Mouse (Mus musculus) olfactory bulb, adult 2 months (tissue): ENCODE measurements around the gene Mrpl42. TPM values are rescaled to one million over a fixed set of nuclear protein-coding genes. Genes with fewer than 3 reads are reported as not detected.

Source experiments
- H3K27ac ChIP-seq: fragments of 200-500 bp; 2 replicates; pipeline ENCODE4 v1.5.1; 2012; ENCODE audit warnings: low read depth, low read length; ENCODE audit not compliant: insufficient read depth
- H3K4me1 ChIP-seq: fragments of 200-500 bp; 2 replicates; pipeline ENCODE4 v1.6.1; 2012; ENCODE audit warnings: low read length; ENCODE audit not compliant: control insufficient read depth, insufficient read depth
- H3K4me3 ChIP-seq: fragments of 200-500 bp; 2 replicates; pipeline ENCODE4 v1.5.1; 2012; ENCODE audit warnings: mild to moderate bottlenecking, low read depth, low read length, moderate library complexity; ENCODE audit not compliant: insufficient read depth
- CTCF ChIP-seq: fragments of 200-500 bp; IDR thresholded peaks from 2 replicates; pipeline ENCODE4 v1.5.1; 2012; ENCODE audit warnings: low read depth, mild to moderate bottlenecking, low read length, moderate library complexity; ENCODE audit not compliant: insufficient read depth
- POLR2A ChIP-seq: fragments of 200-500 bp; IDR thresholded peaks from 2 replicates; pipeline ENCODE4 v1.6.1; 2012; ENCODE audit warnings: mild to moderate bottlenecking, low read depth, low read length, moderate library complexity; ENCODE audit not compliant: insufficient read depth
- WGBS: fragments of 180-500 bp; shearing (Covaris S2); methylation state at CpG from one replicate; pipeline ENCODE4 v1.1.7; 2018; 5-methylcytosine and 5-hydroxymethylcytosine counted together
- polyA plus RNA-seq: library from polyadenylated mRNA; stranded (reverse); fragments of >200 nt; gene quantifications from 2 replicates; pipeline ENCODE4 v1.2.4, GENCODE M21; 2012; ENCODE audit warnings: low replicate concordance; ENCODE audit not compliant: missing spikeins, insufficient read depth, insufficient read length

The Mrpl42 gene
- polyA plus RNA-seq, 1 experiment, result not detected

GRCm38 (mm10) chr10:95471889-95472547 lies 29.7 kb downstream of the Mrpl42 start:
- TF ChIP-seq POLR2A (no peak), CTCF (no peak)
- 77% methylated on average over 11 of the region's 11 CpGs for WGBS
- Histone ChIP-seq H3K27ac (no peak overlapping the region), H3K4me3 (no peak overlapping the region), H3K4me1 (no peaks in the 10 kb centered on the region)

GRCm38 (mm10) chr10:95471186-95471585 lies 30.6 kb downstream of the Mrpl42 start:
- H3K4me1 ChIP-seq, result no peaks in the 10 kb centered on the region
- H3K27ac ChIP-seq, result no peak overlapping the region
- TF ChIP-seq POLR2A (no peak), CTCF (no peak)
- whole genome bisulfite sequencing, result 84% methylated on average over 3 of the region's 3 CpGs
- no peak overlapping the region for H3K4me3 ChIP-seq

- Histone ChIP-seq H3K4me1 (no peaks in the 10 kb centered on the region), H3K4me3 (no peak overlapping the region), H3K27ac (no peak overlapping the region)
- 79% methylated on average over 4 of the region's 4 CpGs for WGBS
- no peak for TF ChIP-seq POLR2A
- TF ChIP-seq CTCF, result no peak
Measured at GRCm38 (mm10) chr10:95468894-95469293, 32.8 kb downstream of the Mrpl42 start.

- WGBS, result 69% methylated on average over 4 of the region's 4 CpGs
- TF ChIP-seq POLR2A (no peak), CTCF (no peak)
- H3K4me3 ChIP-seq, result no peak overlapping the region
- no peak overlapping the region for H3K27ac ChIP-seq
- no peaks in the 10 kb centered on the region for H3K4me1 ChIP-seq
Measured at GRCm38 (mm10) chr10:95465485-95465896, 36.2 kb downstream of the Mrpl42 start.

- Histone ChIP-seq H3K4me3 (no peak overlapping the region), H3K27ac (no peak overlapping the region), H3K4me1 (no peaks in the 10 kb centered on the region)
- 69% methylated on average over 6 of the region's 6 CpGs for WGBS
- TF ChIP-seq CTCF (no peak), POLR2A (no peak)
Measured at GRCm38 (mm10) chr10:95464527-95464926, 37.2 kb downstream of the Mrpl42 start.

- TF ChIP-seq POLR2A (no peak), CTCF (no peak)
- H3K4me3 ChIP-seq, result no peak overlapping the region
- no peak overlapping the region for H3K27ac ChIP-seq
- no peaks in the 10 kb centered on the region for H3K4me1 ChIP-seq
- 79% methylated on average over 1 of the region's 1 CpGs for WGBS
Measured at GRCm38 (mm10) chr10:95462231-95462630, 39.5 kb downstream of the Mrpl42 start.

- H3K4me1 ChIP-seq, result no peaks in the 10 kb centered on the region
- WGBS, result 58% methylated on average over 4 of the region's 4 CpGs
- no peak overlapping the region for H3K27ac ChIP-seq
- H3K4me3 ChIP-seq, result no peak overlapping the region
- no peak for TF ChIP-seq CTCF
- no peak for TF ChIP-seq POLR2A
Measured at GRCm38 (mm10) chr10:95461053-95461553, 40.6 kb downstream of the Mrpl42 start.

GRCm38 (mm10) chr10:95458050-95458806 lies 43.5 kb downstream of the Mrpl42 start:
- 86% methylated on average over 9 of the region's 9 CpGs for WGBS
- Histone ChIP-seq H3K4me1 (no peaks in the 10 kb centered on the region), H3K27ac (no peak overlapping the region), H3K4me3 (no peak overlapping the region)
- TF ChIP-seq CTCF (no peak), POLR2A (no peak)

GRCm38 (mm10) chr10:95457367-95458049 lies 44.2 kb downstream of the Mrpl42 start:
- H3K4me1 ChIP-seq, result no peaks in the 10 kb centered on the region
- TF ChIP-seq CTCF, result no peak
- no peak overlapping the region for H3K4me3 ChIP-seq
- WGBS, result 84% methylated on average over 8 of the region's 8 CpGs
- no peak overlapping the region for H3K27ac ChIP-seq
